Mouse (Mus musculus) stomach, embryonic 16.5 days (tissue): ENCODE measurements around the gene Ceacam16. TPM values are rescaled to one million over a fixed set of nuclear protein-coding genes. Genes with fewer than 3 reads are reported as not detected.
A peak's percentile ranks its signal among the peaks of the same experiment; 100 is the strongest.

Experiments used
- ATAC-seq: fragments of 200-750 bp; cut with Nextera tagmentation; 2 replicates; pipeline ENCODE4 v1.8.0; 2017; ENCODE audit warnings: moderate number of reproducible peaks, moderate TSS enrichment; ENCODE audit not compliant: insufficient read depth, low FRiP score
- H3K27ac ChIP-seq: fragments of 300-500 bp; sonication (generic); 2 replicates; pipeline ENCODE4 v1.5.1; 2014; ENCODE audit warnings: low read length
- H3K27me3 ChIP-seq: fragments of 300-500 bp; sonication (generic); 2 replicates; pipeline ENCODE4 v1.6.1; 2014; ENCODE audit warnings: low read length, control low read depth, mixed read lengths; ENCODE audit not compliant: control insufficient read depth, insufficient read depth
- H3K36me3 ChIP-seq: fragments of 300-500 bp; sonication (generic); 2 replicates; pipeline ENCODE4 v1.6.1; 2014; ENCODE audit warnings: low read length; ENCODE audit not compliant: control insufficient read depth, insufficient read depth
- H3K4me1 ChIP-seq: fragments of 300-500 bp; sonication (generic); 2 replicates; pipeline ENCODE4 v1.6.1; 2014; ENCODE audit warnings: low read length, control low read depth, mixed read lengths; ENCODE audit not compliant: control insufficient read depth, insufficient read depth
- H3K4me2 ChIP-seq: fragments of 300-500 bp; sonication (generic); 2 replicates; pipeline ENCODE4 v1.6.1; 2014; ENCODE audit warnings: low read depth, low read length, mixed read lengths
- H3K4me3 ChIP-seq: fragments of 300-500 bp; sonication (generic); replicated peaks from 2 replicates; pipeline ENCODE4 v1.5.1; 2014; ENCODE audit warnings: mild to moderate bottlenecking, low read length
- H3K9ac ChIP-seq: fragments of 300-500 bp; sonication (generic); 2 replicates; pipeline ENCODE4 v1.6.1; 2014; ENCODE audit warnings: low read length
- H3K9me3 ChIP-seq: fragments of 300-500 bp; sonication (generic); replicated peaks from 2 replicates; pipeline ENCODE4 v1.6.1; 2016; ENCODE audit warnings: low read length, control low read depth; ENCODE audit not compliant: control insufficient read depth
- WGBS: fragments of 180-500 bp; shearing (Covaris S2); extraction: QIAGEN DNeasy Blood & Tissue Kit; methylation state at CpG from one replicate; pipeline ENCODE4 v1.1.7; 2014; 5-methylcytosine and 5-hydroxymethylcytosine counted together
- polyA plus RNA-seq: library from polyadenylated mRNA; unstranded; fragments of >200 nt; fragmentation: Nextera tagmentation; extraction: Ambion mirVana; gene quantifications from 2 replicates; pipeline ENCODE4 v1.2.1, GENCODE M21; 2015

The Ceacam16 gene
- polyA plus RNA-seq, 1 experiment from 2014 or later, result not detected

DNA sequence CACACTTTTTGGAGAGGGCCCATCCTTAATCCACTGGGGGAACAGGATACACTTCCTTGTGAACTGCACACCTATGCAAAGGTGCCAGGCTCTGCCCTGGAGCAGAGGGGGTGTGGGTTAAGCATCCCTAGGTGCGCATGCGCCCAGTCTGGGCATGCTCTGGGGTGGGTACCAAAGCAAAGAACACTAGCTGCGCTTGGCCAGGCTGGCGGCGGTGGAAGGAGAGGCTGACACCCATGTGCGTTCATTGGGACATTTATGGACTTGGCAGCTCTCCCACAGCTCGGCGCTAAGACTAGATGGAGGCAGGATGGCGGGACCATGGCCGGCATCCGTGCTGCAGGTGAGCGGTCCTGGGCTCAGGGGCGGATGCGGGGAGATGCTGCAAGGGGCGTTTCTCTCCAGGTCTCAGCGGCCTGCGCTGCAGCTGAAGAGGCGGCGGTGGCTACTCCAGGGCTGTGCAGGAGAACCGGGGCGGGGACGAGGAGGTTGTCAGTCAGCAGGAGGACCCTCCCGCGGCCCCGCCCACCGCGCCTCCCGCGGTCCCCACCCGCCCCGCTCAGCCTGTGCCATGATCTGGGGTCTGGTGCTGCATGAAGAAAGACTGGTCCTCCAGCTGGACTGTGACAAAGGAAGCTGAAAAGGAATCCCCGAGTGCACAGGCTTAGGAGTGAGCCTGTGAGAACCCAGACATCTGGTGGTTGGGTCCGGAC lies 9.1 kb downstream of the Ceacam16 start, which contains the start of gene Gm19345:
Gene Gm19345 (plus strand): TSS at position 146 of the 713 bp plus-strand sequence.
- peak within 1 kb of the TSS; percentile 44 for H3K9ac ChIP-seq
- no peak within 1 kb of the TSS for H3K27ac ChIP-seq
- WGBS, result 3% methylated on average over 33 of the region's 33 CpGs
- ATAC-seq, result peak; percentile 61; the same call in 1 of the 2 replicates
- H3K4me2 ChIP-seq, result peak within 1 kb of the TSS; percentile 46
- H3K27me3 ChIP-seq, result peaks cover 17% of the 10 kb centered on the region
- no peaks in the 10 kb centered on the region for H3K9me3 ChIP-seq
- no peaks in the 10 kb centered on the region for H3K36me3 ChIP-seq
- H3K4me3 ChIP-seq, result peak within 1 kb of the TSS; percentile 26
- peaks cover 10% of the 10 kb centered on the region; the same call in 1 of the 2 replicates for H3K4me1 ChIP-seq

DNA sequence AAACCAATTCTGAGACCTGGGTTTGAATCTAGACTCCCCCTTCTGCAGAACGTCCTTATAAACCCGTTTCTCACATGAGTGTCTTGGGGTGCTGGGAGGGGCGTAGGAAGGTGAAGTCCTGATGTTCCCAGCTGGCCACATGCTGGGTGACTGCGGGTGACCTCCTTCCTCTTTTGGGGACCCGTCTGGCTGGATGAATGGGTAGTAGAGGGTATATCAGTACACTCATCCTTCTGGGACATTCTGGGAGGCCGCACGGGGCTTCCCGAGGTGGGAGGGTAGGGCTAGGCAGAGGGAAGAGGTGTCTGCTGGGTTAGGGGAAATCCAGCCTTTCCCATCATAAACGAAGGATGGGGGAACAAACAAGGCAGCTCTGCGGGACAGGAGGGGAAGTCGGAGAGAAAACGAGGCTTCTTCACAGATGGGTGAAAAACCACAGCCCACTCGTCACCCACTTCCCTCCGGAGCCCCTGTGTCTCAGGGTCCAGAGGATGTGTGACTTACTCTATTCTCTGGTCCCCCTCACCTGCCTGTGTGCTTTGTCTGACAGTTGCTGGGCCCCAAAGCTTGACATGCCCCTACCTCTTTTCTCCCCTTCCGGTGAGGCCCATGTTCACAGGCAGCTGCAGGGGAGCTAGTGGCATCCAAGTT lies 16.5 kb downstream of the Ceacam16 start:
- ATAC-seq, result no peak
- 64% methylated on average over 15 of the region's 15 CpGs for WGBS
- Histone ChIP-seq H3K27me3 (no peaks in the 10 kb centered on the region; the same call in none of the 2 replicates), H3K27ac (no peak overlapping the region), H3K9me3 (no peaks in the 10 kb centered on the region), H3K36me3 (no peaks in the 10 kb centered on the region), H3K4me3 (no peak overlapping the region), H3K4me2 (no peak overlapping the region), H3K9ac (no peak overlapping the region), H3K4me1 (peaks cover 10% of the 10 kb centered on the region; the same call in 1 of the 2 replicates)

DNA sequence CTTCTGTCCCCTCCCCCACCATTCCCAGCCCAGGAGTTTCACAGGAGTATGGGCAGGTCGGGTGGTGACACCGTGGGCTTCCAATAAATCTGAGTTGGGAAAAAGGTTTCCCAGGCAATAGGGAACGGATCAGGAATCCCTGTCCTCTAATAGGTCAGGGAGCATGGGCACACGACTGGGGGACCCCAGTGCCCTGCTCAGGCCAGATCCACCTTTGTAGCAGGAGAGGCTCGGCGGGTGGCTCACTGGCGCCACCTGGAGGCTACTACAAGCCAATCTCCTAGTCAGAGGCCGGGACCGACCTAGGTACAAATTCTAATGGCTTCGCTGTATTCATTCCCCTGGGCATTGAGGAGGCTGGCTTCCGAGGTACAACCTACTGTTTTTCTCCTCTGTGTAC lies 17.5 kb downstream of the Ceacam16 start:
- Histone ChIP-seq H3K27ac (no peak overlapping the region), H3K27me3 (no peaks in the 10 kb centered on the region; the same call in none of the 2 replicates), H3K4me2 (no peak overlapping the region), H3K4me3 (no peak overlapping the region), H3K36me3 (no peaks in the 10 kb centered on the region), H3K4me1 (peaks cover 10% of the 10 kb centered on the region; the same call in 1 of the 2 replicates), H3K9ac (0 out of 2 replicates have a peak overlapping the region, but pooled peaks have one; percentile 46), H3K9me3 (no peaks in the 10 kb centered on the region)
- ATAC-seq, result peak; percentile 57
- WGBS, result 6% methylated on average over 11 of the region's 11 CpGs

DNA sequence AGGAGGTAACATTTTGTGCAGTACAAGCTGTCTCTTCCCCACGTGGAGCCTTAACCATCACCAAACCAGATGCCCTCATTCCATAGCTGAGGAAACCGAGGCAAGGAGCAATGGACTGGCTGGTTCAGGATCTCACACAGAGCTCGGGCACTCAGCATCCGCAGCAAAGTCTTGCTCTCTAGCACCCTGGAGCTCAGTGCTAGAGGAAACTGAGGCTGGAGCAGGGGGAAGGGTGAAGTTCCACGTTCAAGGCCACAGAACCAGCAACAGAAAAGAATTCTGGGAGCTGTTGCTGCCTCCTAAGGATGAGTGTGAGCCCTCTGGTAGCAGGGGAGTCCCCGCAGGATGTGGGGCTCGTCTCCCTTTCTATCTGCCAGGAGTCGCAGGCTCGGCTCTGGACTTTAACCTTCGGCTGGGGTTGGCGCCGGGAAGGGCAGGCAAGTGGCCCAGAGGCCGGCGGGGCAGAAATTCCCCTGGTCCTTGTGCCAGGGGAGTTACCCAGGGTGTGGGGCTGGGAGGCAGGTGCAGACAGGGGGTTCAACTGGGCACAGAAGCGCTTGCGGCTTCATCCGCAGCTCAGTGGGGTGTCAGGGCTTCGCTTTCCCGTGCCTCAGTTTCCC lies 18.1 kb downstream of the Ceacam16 start:
- H3K36me3 ChIP-seq, result no peaks in the 10 kb centered on the region
- no peak overlapping the region for H3K4me3 ChIP-seq
- WGBS, result 34% methylated on average over 19 of the region's 19 CpGs
- no peaks in the 10 kb centered on the region; the same call in none of the 2 replicates for H3K27me3 ChIP-seq
- no peak overlapping the region for H3K4me2 ChIP-seq
- no peak for ATAC-seq
- H3K27ac ChIP-seq, result no peak overlapping the region
- H3K4me1 ChIP-seq, result peaks cover 10% of the 10 kb centered on the region; the same call in 1 of the 2 replicates
- peak overlapping the region; percentile 46; the same call in 1 of the 2 replicates for H3K9ac ChIP-seq
- H3K9me3 ChIP-seq, result no peaks in the 10 kb centered on the region

DNA sequence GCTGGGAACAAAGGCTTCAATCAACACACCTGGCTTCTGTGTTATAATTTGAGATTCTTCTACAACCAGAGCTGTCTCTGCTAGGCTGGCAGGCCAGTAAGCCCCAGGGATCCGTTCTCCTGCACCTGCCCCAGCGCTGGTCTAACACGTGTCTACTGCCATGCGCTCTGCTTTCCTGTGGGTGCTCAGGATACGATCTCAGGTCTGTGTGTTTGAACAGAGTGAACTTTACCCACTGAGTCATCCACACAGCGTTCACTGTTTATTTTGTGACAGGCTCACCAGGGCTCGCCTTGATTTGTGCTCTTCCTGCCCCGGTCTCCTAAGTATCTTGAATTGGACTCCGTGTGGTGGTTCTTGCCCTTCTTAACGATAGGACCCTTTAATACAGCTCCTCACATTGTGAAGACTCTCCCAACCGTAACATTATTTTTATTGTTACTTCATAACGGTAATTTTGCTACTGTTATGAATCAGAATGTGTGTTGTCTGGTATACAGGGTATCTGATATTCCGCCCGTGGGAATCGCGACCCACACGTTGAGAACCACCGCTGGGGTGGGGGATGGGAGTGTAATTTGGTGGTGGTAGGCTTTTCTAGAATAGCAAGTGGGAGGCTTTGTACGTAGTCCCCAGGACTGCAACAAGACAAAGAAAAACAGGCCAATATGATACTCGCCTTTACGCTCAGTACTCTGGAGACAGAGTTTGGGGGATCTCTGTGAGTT lies 19.2 kb downstream of the Ceacam16 start:
- WGBS, result 60% methylated on average over 21 of the region's 21 CpGs
- Histone ChIP-seq H3K4me3 (no peak overlapping the region), H3K27ac (peak overlapping the region; percentile 72), H3K9me3 (no peaks in the 10 kb centered on the region), H3K4me1 (peaks cover 3% of the 10 kb centered on the region; the same call in 1 of the 2 replicates), H3K4me2 (no peak overlapping the region), H3K27me3 (no peaks in the 10 kb centered on the region; the same call in none of the 2 replicates), H3K9ac (no peak overlapping the region), H3K36me3 (no peaks in the 10 kb centered on the region)
- ATAC-seq, result peak; percentile 91

DNA sequence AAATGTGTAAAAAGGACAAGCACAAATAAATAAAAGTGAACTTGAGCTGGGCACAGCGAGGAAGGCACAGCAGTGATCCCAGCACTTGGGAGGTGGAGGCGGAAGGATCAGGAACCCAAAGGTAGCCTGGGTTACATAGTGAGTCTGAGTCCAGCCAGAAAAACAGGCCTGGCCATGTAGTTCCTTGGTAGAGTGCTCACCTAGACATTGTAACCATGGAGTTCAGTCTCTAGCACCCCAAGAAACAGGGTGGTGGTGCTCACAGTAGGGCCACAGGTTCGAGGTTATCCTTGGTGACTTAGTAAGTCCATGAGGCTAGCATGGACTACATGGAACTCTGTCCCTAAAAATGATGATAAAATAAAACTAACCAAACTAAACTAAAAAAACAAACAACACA lies 20.2 kb downstream of the Ceacam16 start:
- no peaks in the 10 kb centered on the region; the same call in none of the 2 replicates for H3K27me3 ChIP-seq
- H3K4me1 ChIP-seq, result peaks cover 3% of the 10 kb centered on the region; the same call in 1 of the 2 replicates
- no peaks in the 10 kb centered on the region for H3K9me3 ChIP-seq
- WGBS, result 73% methylated on average over 3 of the region's 3 CpGs
- ATAC-seq, result no peak
- H3K36me3 ChIP-seq, result no peaks in the 10 kb centered on the region
- peak overlapping the region; percentile 72 for H3K27ac ChIP-seq
- H3K4me3 ChIP-seq, result no peak overlapping the region
- H3K9ac ChIP-seq, result 0 out of 2 replicates have a peak overlapping the region, but pooled peaks have one; percentile 2
- H3K4me2 ChIP-seq, result no peak overlapping the region

DNA sequence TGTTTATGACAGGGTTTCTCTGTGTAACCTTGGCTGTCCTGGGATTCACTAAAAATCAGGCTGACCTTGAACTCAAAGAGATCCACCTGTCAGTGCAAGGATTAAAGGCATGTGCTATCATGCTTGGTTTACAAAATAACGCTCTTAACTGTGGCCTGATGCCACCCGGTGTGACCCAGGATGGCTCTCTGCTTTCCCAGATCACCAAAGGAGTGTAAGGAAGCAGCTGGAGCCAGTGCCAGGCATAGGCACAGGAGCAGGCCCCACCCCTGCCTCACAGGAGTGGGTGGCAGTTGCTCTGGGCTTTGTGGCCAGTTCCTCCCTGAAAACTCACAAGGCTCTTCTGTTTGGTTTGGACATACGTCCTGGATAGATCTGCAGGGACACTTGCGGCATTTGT lies 20.7 kb downstream of the Ceacam16 start:
- no peaks in the 10 kb centered on the region for H3K9me3 ChIP-seq
- H3K27me3 ChIP-seq, result no peaks in the 10 kb centered on the region; the same call in none of the 2 replicates
- H3K4me1 ChIP-seq, result peaks cover 3% of the 10 kb centered on the region; the same call in 1 of the 2 replicates
- no peak for ATAC-seq
- H3K4me2 ChIP-seq, result no peak overlapping the region
- no peak overlapping the region for H3K4me3 ChIP-seq
- H3K36me3 ChIP-seq, result no peaks in the 10 kb centered on the region
- peak overlapping the region; percentile 56 for H3K27ac ChIP-seq
- WGBS, result 69% methylated on average over 4 of the region's 4 CpGs
- H3K9ac ChIP-seq, result 0 out of 2 replicates have a peak overlapping the region, but pooled peaks have one; percentile 2

DNA sequence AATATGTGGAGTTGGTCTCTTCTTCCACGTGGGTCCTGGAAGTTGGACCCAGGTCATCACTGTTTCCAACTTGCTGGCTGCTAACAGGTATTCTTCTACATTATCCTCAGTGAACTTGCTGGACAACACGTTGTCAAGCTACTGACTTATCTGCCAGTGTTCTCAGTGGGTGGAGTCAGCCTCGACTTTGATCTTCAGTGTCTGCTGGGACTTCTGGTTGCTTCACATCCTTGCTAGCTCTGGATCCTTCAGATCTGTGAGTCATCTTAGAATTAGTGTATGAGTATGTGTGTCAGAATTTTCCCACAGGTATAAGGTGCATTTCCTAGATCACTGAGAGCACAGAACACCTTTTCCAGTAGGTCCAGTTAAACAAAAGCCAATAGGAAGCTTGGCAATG lies 24.3 kb downstream of the Ceacam16 start:
- Histone ChIP-seq H3K9me3 (no peaks in the 10 kb centered on the region), H3K9ac (no peak overlapping the region), H3K27me3 (no peaks in the 10 kb centered on the region), H3K4me2 (no peak overlapping the region), H3K27ac (no peak overlapping the region), H3K4me3 (no peak overlapping the region), H3K36me3 (no peaks in the 10 kb centered on the region), H3K4me1 (0 out of 2 replicates have a peak, but pooled peaks cover 4% of the 10 kb centered on the region)
- 55% methylated on average over 3 of the region's 3 CpGs for WGBS
- no peak for ATAC-seq
